Mouse (Mus musculus): ENCODE measurements around the gene 5730507C01Rik. TPM values are rescaled to one million over a fixed set of nuclear protein-coding genes. Genes with fewer than 3 reads are reported as not detected.
"Not testable (repeated sequence)": the region's sequence is repeated elsewhere in the genome, so short reads cannot be mapped to it uniquely, and the experiment has no call there.

5730507C01Rik gene
- not detected for polyA plus RNA-seq (2012; fragmentation: generic; extraction: Trizol)
- long read RNA-seq, experiment 1, result 0 reads
- long read RNA-seq, experiment 2, result 0 reads

GRCm38 (mm10) chr12:18514171-18514570 lies at the start of gene 5730507C01Rik:
Gene 5730507C01Rik (plus strand): TSS chr12:18514510.
- Histone ChIP-seq H3K79me2 (ENCODE audit: control insufficient read depth, insufficient read depth) (no peaks in the 10 kb centered on the region), H3ac (ENCODE audit: control insufficient read depth, insufficient read length, low read depth) (no peak within 1 kb of the TSS), H3K79me3 (ENCODE audit: low read depth) (no peaks in the 10 kb centered on the region), H3K4me3 (ENCODE audit: insufficient read depth, poor library complexity, severe bottlenecking) (no peak within 1 kb of the TSS), H3K36me3 (ENCODE audit: control insufficient read depth, insufficient read depth) (no peaks in the 10 kb centered on the region), H3K27me3 (ENCODE audit: control insufficient read depth, insufficient read depth, insufficient read length) (no peaks in the 10 kb centered on the region)
- no peak for TF ChIP-seq MYOD1 (IDR thresholded peaks at IDR 0.05; ENCODE audit: control insufficient read depth, insufficient read length, low read depth)
- TF ChIP-seq MYOG (IDR thresholded peaks at IDR 0.05; ENCODE audit: control insufficient read depth, extremely low read depth, insufficient read length), result no peak

- H3K36me3 ChIP-seq (ENCODE audit: control insufficient read depth, insufficient read depth); H3K79me2 ChIP-seq (ENCODE audit: control insufficient read depth, insufficient read depth); H3K27me3 ChIP-seq (ENCODE audit: control insufficient read depth, insufficient read depth, insufficient read length); H3K79me3 ChIP-seq (ENCODE audit: low read depth); H3ac ChIP-seq (ENCODE audit: control insufficient read depth, insufficient read length, low read depth); H3K4me3 ChIP-seq (ENCODE audit: insufficient read depth, poor library complexity, severe bottlenecking): not testable (repeated sequence)
Observed at GRCm38 (mm10) chr12:18514616-18515015, 306 bp downstream of the 5730507C01Rik start.

DNA sequence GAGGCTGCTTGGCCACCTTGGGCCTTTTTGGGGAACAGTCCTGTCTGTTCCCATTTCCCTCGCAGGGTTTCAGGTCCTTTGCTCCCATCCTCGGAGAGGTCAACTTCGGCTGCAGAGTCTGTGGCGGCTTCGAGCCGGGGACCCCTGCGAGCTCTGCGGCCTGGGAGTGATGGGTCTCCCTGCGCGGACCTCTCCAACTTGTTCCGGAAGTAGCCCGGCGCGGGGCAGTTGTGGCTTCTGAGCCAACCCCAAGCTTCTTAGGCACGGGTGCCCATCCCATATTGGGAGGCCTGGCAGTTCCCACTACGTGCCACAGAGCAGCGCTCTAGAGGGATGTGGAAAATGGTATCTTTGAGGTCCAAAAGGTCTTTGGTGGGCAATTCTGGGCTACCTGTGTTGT lies 767 bp downstream of the 5730507C01Rik start:
- H3ac ChIP-seq (ENCODE audit: control insufficient read depth, insufficient read length, low read depth); H3K4me3 ChIP-seq (ENCODE audit: insufficient read depth, poor library complexity, severe bottlenecking); H3K27me3 ChIP-seq (ENCODE audit: control insufficient read depth, insufficient read depth, insufficient read length); H3K79me3 ChIP-seq (ENCODE audit: low read depth); H3K79me2 ChIP-seq (ENCODE audit: control insufficient read depth, insufficient read depth); H3K36me3 ChIP-seq (ENCODE audit: control insufficient read depth, insufficient read depth): not testable (repeated sequence)
